Mouse (Mus musculus) heart, embryonic 11.5 days (tissue): ENCODE measurements around the gene Tspan18. TPM values are rescaled to one million over a fixed set of nuclear protein-coding genes. Genes with fewer than 3 reads are reported as not detected.

Source experiments
- ATAC-seq: fragments of 200-750 bp; cut with Nextera tagmentation; replicated peaks from 2 replicates; pipeline ENCODE4 v1.8.0; 2017; ENCODE audit warnings: moderate library complexity; ENCODE audit not compliant: insufficient number of reproducible peaks, low FRiP score, low TSS enrichment
- H3K27ac ChIP-seq: fragments of 300-500 bp; sonication (generic); 2 replicates; pipeline ENCODE4 v1.5.1; 2014; ENCODE audit warnings: mild to moderate bottlenecking, low read depth, low read length
- H3K27me3 ChIP-seq: fragments of 300-500 bp; sonication (generic); 2 replicates; pipeline ENCODE4 v1.6.1; 2014; ENCODE audit warnings: mild to moderate bottlenecking, low read length, mixed read lengths; ENCODE audit not compliant: control insufficient read depth, insufficient read depth
- H3K36me3 ChIP-seq: fragments of 300-500 bp; sonication (generic); 2 replicates; pipeline ENCODE4 v1.6.1; 2014; ENCODE audit warnings: mild to moderate bottlenecking, low read length, moderate library complexity, mixed read lengths; ENCODE audit not compliant: control insufficient read depth, insufficient read depth
- H3K4me1 ChIP-seq: fragments of 300-500 bp; sonication (generic); 2 replicates; pipeline ENCODE4 v1.6.1; 2014; ENCODE audit warnings: low read length; ENCODE audit not compliant: control insufficient read depth, insufficient read depth
- H3K4me2 ChIP-seq: fragments of 300-500 bp; sonication (generic); 2 replicates; pipeline ENCODE4 v1.6.1; 2014; ENCODE audit warnings: mild to moderate bottlenecking, moderate library complexity
- H3K4me3 ChIP-seq: fragments of 300-500 bp; sonication (generic); 2 replicates; pipeline ENCODE4 v1.5.1; 2014; ENCODE audit warnings: low read depth, low read length
- H3K9ac ChIP-seq: fragments of 300-500 bp; sonication (generic); 2 replicates; pipeline ENCODE4 v1.6.1; 2014; ENCODE audit warnings: mild to moderate bottlenecking, low read depth, low read length, moderate library complexity
- H3K9me3 ChIP-seq: fragments of 300-500 bp; sonication (generic); replicated peaks from 2 replicates; pipeline ENCODE4 v1.6.1; 2016; ENCODE audit warnings: low read length; ENCODE audit not compliant: control insufficient read depth
- whole genome bisulfite sequencing: fragments of 180-500 bp; shearing (Covaris S2); extraction: QIAGEN DNeasy Blood & Tissue Kit; methylation state at CpG from one replicate; pipeline ENCODE4 v1.1.7; 2014; ENCODE audit not compliant: insufficient replicate concordance; 5-methylcytosine and 5-hydroxymethylcytosine counted together
- polyA plus RNA-seq: library from polyadenylated mRNA; unstranded; fragments of >200 nt; fragmentation: Nextera tagmentation; extraction: Ambion mirVana; gene quantifications from 2 replicates; pipeline ENCODE4 v1.2.1, GENCODE M21; 2014

Tspan18 gene
- polyA plus RNA-seq, 1 experiment from 2014 or later = 75.5 TPM

DNA sequence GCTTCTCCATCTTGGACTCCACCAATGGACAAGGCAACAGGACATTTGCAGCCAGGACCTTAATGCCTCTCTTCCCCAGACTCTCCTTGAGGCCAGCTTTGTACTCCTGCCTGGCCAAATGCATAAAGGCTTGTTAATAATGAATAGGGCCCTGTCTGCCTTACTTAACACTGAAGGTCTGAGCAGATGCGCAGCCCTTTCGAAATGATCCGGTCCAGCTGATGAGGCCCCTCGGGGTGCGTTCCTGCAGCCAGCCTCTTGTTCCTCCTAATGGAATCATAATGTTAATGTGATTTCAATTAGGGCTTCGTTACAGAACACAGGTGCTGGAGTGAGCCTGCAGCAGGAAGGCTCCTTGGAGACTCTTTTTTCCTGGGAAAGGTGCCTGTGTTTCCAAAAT is 33.7 kb upstream of the Tspan18 start:
- H3K4me2 ChIP-seq = no peak overlapping the region
- peaks cover 3% of the 10 kb centered on the region; the same call in 1 of the 2 replicates for H3K27me3 ChIP-seq
- no peak for ATAC-seq
- H3K9me3 ChIP-seq = no peaks in the 10 kb centered on the region
- WGBS = 82% methylated on average over 6 of the region's 6 CpGs
- no peaks in the 10 kb centered on the region for H3K36me3 ChIP-seq
- H3K9ac ChIP-seq = no peak overlapping the region
- H3K27ac ChIP-seq = no peak overlapping the region
- H3K4me3 ChIP-seq = no peak overlapping the region
- no peaks in the 10 kb centered on the region; the same call in 1 of the 2 replicates for H3K4me1 ChIP-seq

GRCm38 (mm10) chr2:93365411-93365810 is 31.1 kb upstream of the Tspan18 start:
- H3K4me3 ChIP-seq = no peak overlapping the region
- no peaks in the 10 kb centered on the region for H3K4me1 ChIP-seq
- no peaks in the 10 kb centered on the region for H3K36me3 ChIP-seq
- no peak overlapping the region for H3K27ac ChIP-seq
- no peak overlapping the region for H3K4me2 ChIP-seq
- no peaks in the 10 kb centered on the region for H3K9me3 ChIP-seq
- H3K9ac ChIP-seq = no peak overlapping the region
- no peak for ATAC-seq
- WGBS = 58% methylated on average over 9 of the region's 9 CpGs
- H3K27me3 ChIP-seq = peaks cover 3% of the 10 kb centered on the region; the same call in 1 of the 2 replicates

DNA sequence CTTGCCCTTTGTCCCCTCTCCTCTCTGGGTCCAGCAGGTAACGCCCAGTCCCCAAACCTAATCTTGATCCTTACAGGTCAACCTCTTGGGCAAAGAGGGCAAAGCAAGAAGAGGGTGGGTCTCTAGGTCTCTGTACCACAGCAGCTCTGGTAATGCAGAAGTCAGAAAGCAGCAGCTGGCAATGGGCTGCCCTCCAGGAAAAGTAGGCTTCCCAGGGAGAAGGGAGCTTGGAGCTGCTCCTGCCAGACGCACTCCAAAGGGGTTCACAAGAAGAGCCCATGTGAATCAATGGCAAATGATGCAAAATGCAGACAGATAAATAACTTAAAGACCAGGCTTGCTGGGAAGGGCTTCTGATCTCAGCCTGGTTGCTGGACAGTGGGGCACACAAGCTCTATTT is 30.6 kb upstream of the Tspan18 start:
- Histone ChIP-seq H3K9ac (no peak overlapping the region), H3K27me3 (peaks cover 3% of the 10 kb centered on the region; the same call in 1 of the 2 replicates)

DNA sequence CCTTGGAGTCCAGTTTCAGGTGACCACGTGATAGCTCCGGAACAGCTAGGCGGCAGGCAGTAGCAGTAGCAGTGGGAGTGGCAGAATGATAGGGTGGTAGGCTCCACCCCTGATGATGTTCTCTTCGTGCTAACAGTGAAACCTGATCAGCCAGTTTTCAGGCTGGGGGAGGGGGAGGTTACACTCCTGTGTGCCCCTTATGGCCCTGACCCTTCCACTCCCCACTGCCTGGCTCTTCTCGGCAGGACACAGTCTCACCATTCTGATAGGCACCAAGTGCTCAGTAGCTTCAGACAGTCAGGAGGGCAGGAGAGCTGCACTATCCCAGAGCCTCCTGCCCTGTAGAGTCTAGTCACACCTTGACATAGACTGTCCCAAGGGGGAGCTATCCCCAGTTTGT is 27.1 kb upstream of the Tspan18 start:
- no peak overlapping the region for H3K9ac ChIP-seq
- H3K4me2 ChIP-seq = no peak overlapping the region
- H3K4me3 ChIP-seq = no peak overlapping the region
- H3K27me3 ChIP-seq = peaks cover 3% of the 10 kb centered on the region; the same call in 1 of the 2 replicates
- WGBS = 8% methylated on average over 5 of the region's 5 CpGs
- H3K36me3 ChIP-seq = no peaks in the 10 kb centered on the region
- H3K4me1 ChIP-seq = no peaks in the 10 kb centered on the region
- H3K9me3 ChIP-seq = no peaks in the 10 kb centered on the region
- ATAC-seq = no peak
- no peak overlapping the region for H3K27ac ChIP-seq

More for the DNA sequence above, 30.6 kb upstream of the Tspan18 start:
- no peak for ATAC-seq
- H3K4me3 ChIP-seq = no peak overlapping the region
- no peaks in the 10 kb centered on the region for H3K4me1 ChIP-seq
- no peaks in the 10 kb centered on the region for H3K9me3 ChIP-seq
- no peak overlapping the region for H3K4me2 ChIP-seq
- no peaks in the 10 kb centered on the region for H3K36me3 ChIP-seq
- no peak overlapping the region for H3K27ac ChIP-seq
- WGBS = 72% methylated on average over 2 of the region's 2 CpGs

DNA sequence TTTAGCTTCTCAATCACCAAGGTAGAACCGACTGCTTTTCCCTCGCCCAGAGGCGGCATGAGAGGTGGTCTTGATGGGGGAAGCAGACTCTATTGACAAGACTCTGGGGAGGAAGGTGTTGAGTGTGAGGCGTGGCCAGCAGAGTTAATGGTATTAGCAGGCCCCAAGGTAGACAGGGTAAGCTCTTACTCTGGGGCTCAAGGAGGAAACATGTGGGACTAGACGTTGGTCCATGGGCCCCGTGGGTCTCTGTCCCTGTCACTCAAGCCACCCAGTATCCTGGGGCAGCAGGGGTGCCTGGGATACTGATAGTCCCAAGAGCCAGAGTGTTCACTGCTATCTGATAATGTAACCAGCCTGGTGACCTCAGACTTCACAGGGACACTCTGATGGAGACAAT is 26.0 kb upstream of the Tspan18 start:
- H3K27ac ChIP-seq = no peak overlapping the region
- H3K4me3 ChIP-seq = no peak overlapping the region
- no peak for ATAC-seq
- H3K9me3 ChIP-seq = no peaks in the 10 kb centered on the region
- H3K4me2 ChIP-seq = no peak overlapping the region
- no peak overlapping the region for H3K9ac ChIP-seq
- no peaks in the 10 kb centered on the region for H3K36me3 ChIP-seq
- H3K27me3 ChIP-seq = no peaks in the 10 kb centered on the region
- no peaks in the 10 kb centered on the region; the same call in 1 of the 2 replicates for H3K4me1 ChIP-seq
- WGBS = 57% methylated on average over 6 of the region's 6 CpGs

DNA sequence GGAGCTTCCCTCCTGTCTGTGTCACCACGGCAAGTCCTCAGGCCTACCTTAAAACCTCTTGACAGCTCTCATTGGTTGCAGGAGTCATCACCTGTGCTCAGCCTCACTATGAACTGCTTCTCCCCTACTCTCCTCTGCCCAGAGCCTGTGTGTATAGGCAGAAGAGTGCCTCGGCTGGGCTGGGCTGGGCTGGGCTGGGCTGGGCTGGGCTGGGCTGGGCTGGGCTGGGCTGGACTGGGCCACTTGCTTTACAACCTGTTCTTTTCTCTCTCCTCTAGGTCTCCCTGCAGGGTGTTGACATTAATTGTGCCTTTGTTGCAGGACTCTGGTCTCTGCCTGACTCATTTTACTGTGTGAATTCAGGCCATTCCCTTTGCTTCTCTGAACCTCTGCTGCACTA is 23.1 kb upstream of the Tspan18 start:
- WGBS = 43% methylated on average over 2 of the region's 2 CpGs
- Histone ChIP-seq H3K4me2 (no peak overlapping the region), H3K4me1 (peaks cover 14% of the 10 kb centered on the region), H3K27ac (no peak overlapping the region), H3K27me3 (no peaks in the 10 kb centered on the region), H3K9ac (no peak overlapping the region), H3K9me3 (no peaks in the 10 kb centered on the region), H3K36me3 (no peaks in the 10 kb centered on the region), H3K4me3 (no peak overlapping the region)
- ATAC-seq = 0 out of 2 replicates have a peak, but pooled peaks have one; percentile 47

DNA sequence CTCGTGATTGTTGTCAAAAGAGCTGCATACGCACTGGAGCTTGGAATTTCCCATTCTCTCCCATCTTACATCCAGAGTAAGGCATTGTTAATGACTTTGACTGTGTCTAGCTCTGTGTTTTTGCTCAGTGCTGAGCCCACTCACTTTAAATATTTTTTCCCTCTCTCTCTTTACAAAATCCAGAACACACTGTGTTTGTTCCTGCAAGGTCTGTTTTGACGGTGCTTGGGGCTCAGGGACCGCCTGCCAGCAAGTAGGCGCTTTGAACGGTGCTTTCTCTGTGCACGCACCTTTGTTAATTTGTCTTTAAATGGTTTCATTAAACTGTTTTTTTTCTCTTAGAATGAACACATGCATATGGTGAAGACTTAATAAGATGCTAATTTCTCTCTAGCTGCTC is 21.5 kb upstream of the Tspan18 start:
- H3K27me3 ChIP-seq = no peaks in the 10 kb centered on the region
- H3K9me3 ChIP-seq = no peaks in the 10 kb centered on the region
- no peak overlapping the region for H3K4me2 ChIP-seq
- no peak for ATAC-seq
- H3K4me1 ChIP-seq = peaks cover 20% of the 10 kb centered on the region
- H3K27ac ChIP-seq = no peak overlapping the region
- no peaks in the 10 kb centered on the region for H3K36me3 ChIP-seq
- no peak overlapping the region for H3K4me3 ChIP-seq
- 70% methylated on average over 7 of the region's 7 CpGs for WGBS
- no peak overlapping the region for H3K9ac ChIP-seq

GRCm38 (mm10) chr2:93354621-93355020 is 20.3 kb upstream of the Tspan18 start:
- 74% methylated on average over 1 of the region's 1 CpGs for WGBS
- Histone ChIP-seq H3K9ac (no peak overlapping the region), H3K4me3 (no peak overlapping the region), H3K27me3 (no peaks in the 10 kb centered on the region), H3K27ac (0 out of 2 replicates have a peak overlapping the region, but pooled peaks have one; percentile 18), H3K4me2 (no peak overlapping the region), H3K4me1 (peaks cover 20% of the 10 kb centered on the region), H3K36me3 (no peaks in the 10 kb centered on the region), H3K9me3 (no peaks in the 10 kb centered on the region)
- ATAC-seq = no peak

- Histone ChIP-seq H3K27ac (peak overlapping the region; percentile 89), H3K36me3 (no peaks in the 10 kb centered on the region), H3K27me3 (no peaks in the 10 kb centered on the region), H3K9ac (no peak overlapping the region; the same call in 1 of the 2 replicates), H3K4me2 (peak overlapping the region; percentile 45), H3K4me3 (peak overlapping the region; percentile 14; the same call in 1 of the 2 replicates), H3K9me3 (no peaks in the 10 kb centered on the region), H3K4me1 (peaks cover 20% of the 10 kb centered on the region)
- ATAC-seq = peak; percentile 92
- 13% methylated on average over 4 of the region's 4 CpGs for WGBS
Observed at GRCm38 (mm10) chr2:93353725-93354124, 19.4 kb upstream of the Tspan18 start.
